Comparison of ENCODE assay signal across 8 mouse cellular contexts in the genomic region with DNA sequence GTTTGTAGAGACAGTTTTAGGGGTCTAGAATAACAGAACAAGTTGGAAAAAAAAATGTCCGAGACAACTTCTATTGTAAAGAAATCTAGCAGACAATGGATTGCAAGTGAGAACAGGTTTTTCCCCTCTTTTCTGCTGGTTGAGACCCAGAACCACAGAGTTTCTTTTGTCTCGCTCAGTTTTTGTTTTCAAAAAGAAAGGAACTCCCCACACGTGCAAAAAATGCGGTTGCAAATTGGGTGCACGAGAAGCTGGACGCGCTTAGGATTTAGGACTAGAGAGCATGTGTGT. TPM values are rescaled to one million over a fixed set of nuclear protein-coding genes. Genes with fewer than 3 reads are reported as not detected.
A peak's percentile ranks its signal among the peaks of the same experiment; 100 is the strongest.
DNase-seq lines count a peak whose midpoint lies in the region; ATAC-seq and TF ChIP-seq lines count a peak whose summit lies in the region.

No protein-coding gene starts in this region.

- 0 out of 2 replicates have a peak, but pooled peaks cover 3% of the 10 kb centered on the region for H3K4me1 ChIP-seq in kidney, postnatal 0 days (replicated peaks; ENCODE audit: insufficient read depth, low read length)
- H3K4me1 ChIP-seq in brown adipose tissue, adult 24 weeks (ENCODE audit: control insufficient read depth, insufficient read depth, insufficient read length, low read length): no peaks in the 10 kb centered on the region
- H3K4me1 ChIP-seq in hindbrain, embryonic 13.5 days (replicated peaks): peaks cover 14% of the 10 kb centered on the region
- peaks cover 12% of the 10 kb centered on the region for H3K4me1 ChIP-seq in midbrain, embryonic 16.5 days (ENCODE audit: control insufficient read depth, insufficient read depth, low read length)

- H3K9ac ChIP-seq in kidney, postnatal 0 days (ENCODE audit: low read depth, low read length): peak overlapping the region; percentile 95
- peak overlapping the region; percentile 84 for H3K9ac ChIP-seq in hindbrain, embryonic 13.5 days
- peak overlapping the region; percentile 77 for H3K9ac ChIP-seq in midbrain, embryonic 16.5 days (ENCODE audit: low read depth, low read length)

- peaks cover 18% of the 10 kb centered on the region for H3K36me3 ChIP-seq in kidney, postnatal 0 days (ENCODE audit: insufficient read depth, low read length)
- peaks cover 31% of the 10 kb centered on the region for H3K36me3 ChIP-seq in hindbrain, embryonic 13.5 days
- H3K36me3 ChIP-seq in midbrain, embryonic 16.5 days (ENCODE audit: control insufficient read depth, insufficient read depth, low read length): peaks cover 20% of the 10 kb centered on the region

- TF ChIP-seq CTCF in kidney, postnatal 0 days (IDR thresholded peaks at IDR 0.05; ENCODE audit: low read depth): no peak

- WGBS in kidney, postnatal 0 days: 0% methylated on average over 7 of the region's 7 CpGs
- 1% methylated on average over 7 of the region's 7 CpGs for WGBS in hindbrain, embryonic 13.5 days
- under 1% methylated on average over 7 of the region's 7 CpGs for WGBS in midbrain, embryonic 16.5 days

- peak overlapping the region; percentile 75 for H3K4me2 ChIP-seq in kidney, postnatal 0 days (ENCODE audit: low read length)
- peak overlapping the region; percentile 75 for H3K4me2 ChIP-seq in hindbrain, embryonic 13.5 days
- H3K4me2 ChIP-seq in midbrain, embryonic 16.5 days (ENCODE audit: low read length): peak overlapping the region; percentile 86

- no peak for ATAC-seq in kidney, postnatal 0 days (replicated peaks; ENCODE audit: low FRiP score, low read depth)
- 0 out of 2 replicates have a peak, but pooled peaks have one; percentile 3 for ATAC-seq in hindbrain, embryonic 13.5 days (ENCODE audit: low FRiP score)
- no peak for ATAC-seq in midbrain, embryonic 16.5 days

- no peaks in the 10 kb centered on the region for H3K9me3 ChIP-seq in kidney, postnatal 0 days (replicated peaks; ENCODE audit: low read length)
- no peaks in the 10 kb centered on the region for H3K9me3 ChIP-seq in hindbrain, embryonic 13.5 days
- no peaks in the 10 kb centered on the region for H3K9me3 ChIP-seq in midbrain, embryonic 16.5 days (replicated peaks; ENCODE audit: control insufficient read depth, low read length, poor library complexity, severe bottlenecking)

- peak overlapping the region; percentile 74 for H3K4me3 ChIP-seq in kidney, postnatal 0 days (replicated peaks; ENCODE audit: low read depth, low read length)
- peak overlapping the region; percentile 82 for H3K4me3 ChIP-seq in brown adipose tissue, adult 24 weeks (ENCODE audit: insufficient read depth, low read depth, low read length)
- H3K4me3 ChIP-seq in hindbrain, embryonic 13.5 days: peak overlapping the region; percentile 64
- H3K4me3 ChIP-seq in midbrain, embryonic 16.5 days (ENCODE audit: low read depth, low read length): peak overlapping the region; percentile 57

- H3K27me3 ChIP-seq in kidney, postnatal 0 days (ENCODE audit: insufficient read depth, low read length): no peaks in the 10 kb centered on the region
- peaks cover 8% of the 10 kb centered on the region for H3K27me3 ChIP-seq in hindbrain, embryonic 13.5 days
- no peaks in the 10 kb centered on the region for H3K27me3 ChIP-seq in midbrain, embryonic 16.5 days (ENCODE audit: control insufficient read depth, insufficient read depth, low read depth, low read length)

- no peak for DNase-seq in kidney, postnatal 0 days (ENCODE audit: low spot score)
- no peak for DNase-seq in kidney, postnatal 14 days
- no peak for DNase-seq in cerebellum, postnatal 4 days (ENCODE audit: low spot score in 2 of 2)
- DNase-seq in gastrocnemius, postnatal 25 days: no peak
- no peak for DNase-seq in adrenal gland, adult 8-10 months

- H3K27ac ChIP-seq in kidney, postnatal 0 days: peak overlapping the region; percentile 97
- H3K27ac ChIP-seq in brown adipose tissue, adult 24 weeks (replicated peaks; ENCODE audit: low read depth, low read length): peak overlapping the region; percentile 79
- peak overlapping the region; percentile 94 for H3K27ac ChIP-seq in hindbrain, embryonic 13.5 days
- H3K27ac ChIP-seq in midbrain, embryonic 16.5 days (ENCODE audit: low read length): peak overlapping the region; percentile 87

RNA-seq across cellular contexts. Expression of a gene that starts 0.5 kb away (rescaled TPM):
- 184 and 196 TPM in 2 replicates for polyA plus RNA-seq in kidney, postnatal 0 days (2015; fragmentation: Nextera tagmentation; extraction: Ambion mirVana)
- 76.8 and 95.7 TPM in 2 replicates for polyA plus RNA-seq in brown adipose tissue, adult 24 weeks (2012; ENCODE audit: insufficient read depth, insufficient read length, missing spikeins)
- polyA plus RNA-seq in hindbrain, embryonic 13.5 days (2015; fragmentation: Nextera tagmentation; extraction: Ambion mirVana): 126 and 132 TPM in 2 replicates
- 96.8 and 110 TPM in 2 replicates for polyA plus RNA-seq in midbrain, embryonic 16.5 days (2015; fragmentation: Nextera tagmentation; extraction: Ambion mirVana)
- 10 to 100 TPM; 25.1 to 25.2 TPM for total RNA-seq in gastrocnemius, postnatal 25 days (2021)
- total RNA-seq in adrenal gland, adult 8-10 months (2022): 10 to 100 TPM; 41.7 to 58.6 (median 52.8) TPM

RNA-seq across cellular contexts. Expression of a gene that starts 19.4 kb away (rescaled TPM):
- not detected in 2 replicates for polyA plus RNA-seq in kidney, postnatal 0 days (2015; fragmentation: Nextera tagmentation; extraction: Ambion mirVana)
- polyA plus RNA-seq in brown adipose tissue, adult 24 weeks (2012; ENCODE audit: insufficient read depth, insufficient read length, missing spikeins): not detected in 2 replicates
- polyA plus RNA-seq in hindbrain, embryonic 13.5 days (2015; fragmentation: Nextera tagmentation; extraction: Ambion mirVana): not detected in 2 replicates
- not detected in 2 replicates for polyA plus RNA-seq in midbrain, embryonic 16.5 days (2015; fragmentation: Nextera tagmentation; extraction: Ambion mirVana)
- total RNA-seq in gastrocnemius, postnatal 25 days (2021): not detected
- total RNA-seq in adrenal gland, adult 8-10 months (2022): under 1 TPM in 2 of 4 experiments, not detected in 2; 0.27 to 0.34 TPM

RNA-seq across cellular contexts. Expression of a gene that starts 21.7 kb away (rescaled TPM):
- polyA plus RNA-seq in kidney, postnatal 0 days (2015; fragmentation: Nextera tagmentation; extraction: Ambion mirVana): not detected in 2 replicates
- not detected in 2 replicates for polyA plus RNA-seq in brown adipose tissue, adult 24 weeks (2012; ENCODE audit: insufficient read depth, insufficient read length, missing spikeins)
- polyA plus RNA-seq in hindbrain, embryonic 13.5 days (2015; fragmentation: Nextera tagmentation; extraction: Ambion mirVana): not detected in 2 replicates
- polyA plus RNA-seq in midbrain, embryonic 16.5 days (2015; fragmentation: Nextera tagmentation; extraction: Ambion mirVana): not detected in 2 replicates
- not detected for total RNA-seq in gastrocnemius, postnatal 25 days (2021)
- total RNA-seq in adrenal gland, adult 8-10 months (2022): under 1 TPM in 1 of 4 experiments, not detected in 3; 0.48 TPM

RNA-seq across cellular contexts. Expression of a gene that starts 32.8 kb away (rescaled TPM):
- 0.04 TPM in 1 of 2 replicates, not detected in the other for polyA plus RNA-seq in kidney, postnatal 0 days (2015; fragmentation: Nextera tagmentation; extraction: Ambion mirVana)
- not detected in 2 replicates for polyA plus RNA-seq in brown adipose tissue, adult 24 weeks (2012; ENCODE audit: insufficient read depth, insufficient read length, missing spikeins)
- 0.18 and 0.25 TPM in 2 replicates for polyA plus RNA-seq in hindbrain, embryonic 13.5 days (2015; fragmentation: Nextera tagmentation; extraction: Ambion mirVana)
- 0.10 and 0.21 TPM in 2 replicates for polyA plus RNA-seq in midbrain, embryonic 16.5 days (2015; fragmentation: Nextera tagmentation; extraction: Ambion mirVana)
- total RNA-seq in gastrocnemius, postnatal 25 days (2021): not detected
- not detected for total RNA-seq in adrenal gland, adult 8-10 months (2022)

RNA-seq across cellular contexts. Expression of a gene that starts 35.7 kb away (rescaled TPM):
- 6.9 TPM in 2 replicates for polyA plus RNA-seq in kidney, postnatal 0 days (2015; fragmentation: Nextera tagmentation; extraction: Ambion mirVana)
- polyA plus RNA-seq in brown adipose tissue, adult 24 weeks (2012; ENCODE audit: insufficient read depth, insufficient read length, missing spikeins): 2.8 and 3.7 TPM in 2 replicates
- 14.4 and 19.1 TPM in 2 replicates for polyA plus RNA-seq in hindbrain, embryonic 13.5 days (2015; fragmentation: Nextera tagmentation; extraction: Ambion mirVana)
- polyA plus RNA-seq in midbrain, embryonic 16.5 days (2015; fragmentation: Nextera tagmentation; extraction: Ambion mirVana): 12.9 and 13.8 TPM in 2 replicates
- 1 to 10 TPM; 1.0 to 2.1 TPM for total RNA-seq in gastrocnemius, postnatal 25 days (2021)
- 10 to 100 TPM; 16.5 to 19.3 (median 18.1) TPM for total RNA-seq in adrenal gland, adult 8-10 months (2022)
